Mouse (Mus musculus) brain, embryonic 18.5 days (tissue): Measurements from ENCODE around the gene Slc25a48.

Experiments used
- DNase-seq: peaks from one replicate; pipeline ENCODE4 v3.0.0-alpha.2; 2012; ENCODE audit warnings: low read depth, low spot score

The Slc25a48 gene

DNA sequence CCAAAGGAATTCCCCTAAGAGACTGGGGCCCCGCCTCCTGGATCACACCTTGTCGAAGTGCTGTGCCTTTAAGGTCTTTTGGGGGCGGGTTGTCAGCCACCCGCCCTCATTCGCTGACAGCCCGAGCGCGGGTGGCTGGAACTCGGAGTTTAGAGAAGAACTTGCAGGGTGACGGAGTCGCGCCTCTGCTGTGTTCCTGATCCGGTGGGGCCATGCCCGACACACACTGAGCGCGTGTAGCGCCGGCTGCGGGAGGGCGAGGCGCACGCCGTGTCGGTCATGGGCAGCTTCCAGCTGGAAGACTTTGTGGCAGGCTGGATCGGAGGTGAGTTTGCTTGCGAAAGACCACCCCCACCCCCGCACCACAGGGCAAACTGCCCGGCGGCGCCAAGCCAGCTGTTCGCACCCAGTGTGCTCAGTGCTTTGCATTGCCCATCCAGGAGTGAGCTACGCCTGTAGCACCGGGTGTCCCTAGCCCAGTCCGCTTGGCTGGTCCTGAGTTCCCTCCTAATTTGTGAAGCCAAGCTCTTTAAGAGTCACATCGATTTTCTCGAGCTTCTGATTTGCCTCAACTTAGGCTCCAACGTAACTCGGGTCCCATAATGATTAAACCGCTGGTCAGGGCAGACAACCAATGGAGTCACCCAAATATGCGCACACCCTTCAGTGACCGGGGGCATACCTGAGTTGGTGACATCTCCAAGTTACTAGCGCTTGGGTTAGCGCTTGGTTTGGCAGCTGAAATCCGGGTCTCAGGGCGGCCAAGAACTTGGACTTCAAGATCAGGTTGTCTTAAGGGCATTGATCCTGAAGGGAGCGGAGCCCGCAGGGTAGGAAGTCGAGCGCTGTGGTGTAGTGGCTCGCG, at the start of gene Slc25a48:
TSS of gene Slc25a48 (plus strand) at position 145 of the 865 bp plus-strand sequence.
- DNase-seq, result no peak

DNA sequence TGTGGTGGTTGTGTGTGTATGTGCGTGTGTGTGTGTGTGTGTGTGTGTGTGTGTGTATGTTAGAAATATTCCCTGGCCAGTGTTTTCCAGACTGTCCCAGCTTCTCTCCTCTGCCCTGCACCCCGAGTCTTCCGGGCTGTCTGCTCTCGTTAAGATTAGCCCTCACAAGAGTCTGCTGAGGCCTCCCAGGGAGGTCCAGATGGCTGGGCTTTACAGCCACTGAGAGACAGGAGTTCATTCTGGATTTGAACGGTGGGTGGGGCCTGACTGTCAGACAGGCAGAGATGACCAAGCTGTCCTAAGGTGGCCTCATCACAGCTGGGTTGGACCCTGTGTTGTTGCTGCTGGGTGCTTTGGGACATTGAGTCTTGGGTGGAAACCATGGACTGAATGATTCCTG, 40.6 kb upstream of the Slc25a48 start:
- no peak for DNase-seq

DNA sequence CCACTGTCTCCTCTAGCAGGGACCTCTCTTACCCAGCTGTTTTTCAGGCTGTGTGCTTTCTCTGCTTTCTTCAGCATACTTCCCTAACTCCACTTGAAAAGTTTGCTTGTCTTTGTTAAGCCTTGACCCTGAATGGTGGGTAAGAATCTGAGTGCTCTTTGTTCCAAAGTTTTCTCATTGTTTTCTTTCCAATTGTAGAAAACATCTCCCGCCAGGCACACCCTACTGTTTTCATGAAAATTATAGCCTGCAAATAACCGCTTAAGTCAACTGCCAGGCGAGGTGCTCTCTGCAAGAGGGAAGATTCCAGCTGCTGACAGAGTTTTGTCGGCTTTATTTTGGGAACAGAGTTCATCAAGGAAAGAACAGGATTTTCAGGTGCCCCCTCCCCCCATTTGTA, 37.0 kb upstream of the Slc25a48 start:
- DNase-seq, result no peak

DNA sequence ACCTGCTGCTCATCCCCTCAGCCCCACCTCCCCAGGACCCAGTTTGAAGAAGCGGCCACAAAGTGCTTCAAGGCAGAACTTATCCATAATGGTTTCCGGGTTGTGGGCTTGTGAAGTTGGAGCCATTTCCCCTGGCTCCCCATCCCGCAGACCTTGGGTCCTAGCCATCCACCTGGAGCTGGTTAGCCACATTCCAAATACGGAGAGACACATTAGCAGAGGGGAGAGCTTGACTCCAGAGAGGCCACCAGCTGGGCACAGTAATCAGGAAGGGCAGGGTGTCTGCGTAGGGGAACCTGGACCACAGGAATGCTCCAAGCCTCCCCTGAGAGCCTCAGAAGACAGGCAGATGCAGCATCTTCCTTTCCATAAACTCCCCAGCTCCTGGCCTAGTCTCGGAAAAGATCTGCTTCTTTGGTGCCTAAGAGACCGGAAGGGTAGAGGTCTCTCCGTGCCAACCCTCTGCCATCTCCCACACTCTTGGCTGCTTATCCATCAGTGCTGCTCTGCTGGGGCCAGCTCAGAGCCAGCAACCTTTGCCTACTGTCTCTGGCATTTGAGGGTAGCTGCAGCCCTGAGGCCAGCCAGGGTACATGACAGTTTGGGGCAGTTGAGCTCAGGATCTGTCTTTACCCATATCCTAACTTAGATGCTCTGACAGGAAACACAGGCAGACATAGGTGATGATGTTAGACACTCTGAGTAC, 34.6 kb upstream of the Slc25a48 start:
- no peak for DNase-seq

DNA sequence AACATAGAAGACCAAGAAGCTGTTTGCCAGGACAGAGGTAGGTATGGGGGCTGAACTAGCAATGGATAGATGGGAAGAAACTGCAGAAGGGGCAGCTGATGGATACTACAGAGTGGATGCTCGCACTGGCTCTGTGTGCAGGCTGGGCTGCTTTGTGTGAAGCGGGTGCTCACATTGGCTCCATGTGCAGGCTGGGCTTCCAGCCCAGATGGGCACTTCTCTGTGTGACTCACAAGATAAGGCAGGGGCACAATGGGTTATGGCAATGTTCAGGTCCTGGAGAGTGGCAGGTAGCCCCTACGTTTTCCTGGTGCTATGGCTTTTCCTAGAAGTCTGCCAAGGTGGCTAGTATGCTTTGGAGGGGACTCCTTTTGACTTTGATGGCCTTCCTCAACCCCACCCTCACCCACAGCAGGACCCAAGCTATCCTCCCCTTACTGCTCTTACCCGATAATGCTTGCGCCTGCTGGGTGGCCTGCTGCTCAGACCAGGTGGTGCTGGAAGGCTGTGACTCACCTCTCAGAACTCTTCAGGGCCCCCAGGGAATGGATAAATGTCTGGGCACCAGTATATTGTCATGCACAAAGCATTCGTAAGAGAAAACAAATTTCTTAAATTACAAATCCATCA, 33.5 kb upstream of the Slc25a48 start:
- no peak for DNase-seq

DNA sequence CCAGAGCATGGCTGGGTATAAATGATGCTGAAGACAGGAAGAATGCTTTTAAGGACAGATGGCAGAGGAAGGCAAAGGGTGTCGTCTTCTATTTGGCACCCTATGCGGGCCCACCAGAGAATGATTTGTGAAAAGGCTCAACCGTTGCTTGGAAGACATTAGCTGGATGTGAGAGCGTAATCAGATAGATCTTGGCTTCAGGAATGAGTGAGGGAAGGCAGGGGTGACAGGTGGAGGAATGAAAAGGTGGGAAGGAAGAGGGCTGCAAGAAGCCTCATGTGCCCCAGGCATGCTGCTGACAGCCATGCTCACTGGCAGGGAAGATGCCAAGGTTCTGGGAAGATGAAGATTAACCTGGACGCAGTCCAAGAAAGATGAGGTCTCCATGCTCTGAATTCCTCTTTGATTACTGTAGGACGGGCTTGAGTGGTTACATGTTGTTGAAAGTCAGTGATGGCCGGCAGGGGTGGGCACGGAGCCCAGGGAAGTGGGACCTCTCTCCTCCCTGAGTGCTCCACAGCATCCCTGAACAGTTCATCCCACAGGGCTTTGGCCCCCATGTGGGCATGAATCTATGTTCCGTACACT, 25.8 kb upstream of the Slc25a48 start:
- DNase-seq, result no peak

DNA sequence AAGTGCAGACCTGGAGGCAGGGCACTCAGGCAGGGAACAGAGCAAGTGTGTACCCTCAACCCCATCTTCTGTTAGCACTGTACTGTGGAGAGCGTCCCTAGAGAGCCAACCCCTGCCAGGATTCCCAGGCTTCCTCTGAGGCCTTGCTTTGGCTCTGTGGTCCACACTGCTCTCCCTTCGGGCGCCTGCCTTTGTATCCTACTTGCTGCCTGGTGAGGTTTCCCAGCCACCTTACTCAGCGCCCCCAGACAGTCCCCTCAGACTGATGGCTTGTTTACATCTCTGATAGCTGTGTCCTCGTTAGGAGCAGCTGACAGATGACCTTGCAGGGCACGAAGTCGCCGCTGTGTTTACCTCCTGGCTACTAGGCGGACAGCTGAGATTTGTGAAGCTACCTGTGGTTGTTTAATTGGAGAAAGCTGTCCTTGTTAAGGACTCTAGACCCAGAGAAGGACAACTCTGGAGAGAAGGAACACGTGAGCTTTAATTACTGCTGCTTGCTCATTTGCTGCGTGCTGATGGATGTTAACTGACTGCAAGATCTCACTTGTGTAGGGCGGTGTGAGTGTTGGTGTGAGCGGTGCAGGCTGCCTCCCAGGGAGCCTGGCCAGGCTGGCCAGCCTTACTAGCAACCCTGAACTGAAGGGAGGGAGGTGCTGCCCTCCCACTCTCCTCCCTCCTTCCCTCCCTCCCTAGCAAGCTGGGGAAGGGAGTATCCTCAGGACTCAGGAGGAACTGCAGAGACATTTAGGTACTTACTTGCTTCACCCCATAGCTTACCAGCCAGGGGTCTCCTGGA, 19.3 kb upstream of the Slc25a48 start:
- DNase-seq, result no peak

DNA sequence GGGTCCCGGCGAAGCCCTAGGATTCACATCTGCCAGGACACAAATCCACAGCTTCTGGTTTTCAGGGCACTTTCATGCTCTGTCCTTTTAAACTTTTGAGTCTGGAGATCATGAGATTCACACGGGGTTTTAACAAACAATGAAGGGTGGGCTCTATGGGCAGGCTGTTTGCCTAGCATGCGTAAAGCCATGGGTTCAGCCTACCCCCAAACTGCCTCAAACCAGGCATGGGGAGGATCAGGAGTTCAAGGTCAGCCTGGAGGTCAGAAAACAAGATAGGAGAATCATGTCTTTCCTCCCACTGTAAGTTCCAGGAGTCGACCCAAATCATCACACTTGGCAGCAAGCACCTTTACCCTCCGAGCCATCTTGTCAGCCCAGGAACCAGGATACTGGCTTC, 18.6 kb upstream of the Slc25a48 start:
- no peak for DNase-seq

DNA sequence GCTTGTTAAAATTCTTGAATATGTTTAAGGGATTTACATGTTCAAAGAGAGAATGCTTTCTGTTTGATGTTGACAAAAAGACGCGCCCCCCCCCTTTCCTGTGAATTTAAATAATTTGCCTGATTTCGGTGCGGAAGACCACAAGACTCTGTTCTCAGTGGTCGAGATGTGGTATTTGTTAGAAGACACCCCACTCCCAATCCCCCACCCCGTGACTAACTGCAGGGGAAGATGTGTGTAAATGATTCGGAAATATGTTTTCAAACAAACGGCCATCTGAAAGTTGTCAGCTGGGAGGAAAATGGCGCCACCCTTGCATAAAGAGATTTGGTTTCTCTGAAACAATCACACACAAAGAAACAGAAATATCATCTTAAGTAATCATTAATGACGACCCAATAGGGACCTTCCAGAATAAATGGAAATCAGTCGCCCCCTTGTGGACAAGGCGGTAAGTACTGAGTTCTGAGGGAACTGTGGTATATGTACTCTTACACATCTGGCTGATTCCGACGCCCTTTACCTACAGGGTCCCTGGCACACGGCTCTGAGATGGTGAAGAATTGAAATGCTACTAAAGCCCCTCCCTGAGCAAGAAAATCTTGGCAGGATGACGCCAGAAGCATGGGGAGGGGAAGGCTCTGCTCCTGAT, 16.0 kb upstream of the Slc25a48 start:
- peak; percentile 46 for DNase-seq

DNA sequence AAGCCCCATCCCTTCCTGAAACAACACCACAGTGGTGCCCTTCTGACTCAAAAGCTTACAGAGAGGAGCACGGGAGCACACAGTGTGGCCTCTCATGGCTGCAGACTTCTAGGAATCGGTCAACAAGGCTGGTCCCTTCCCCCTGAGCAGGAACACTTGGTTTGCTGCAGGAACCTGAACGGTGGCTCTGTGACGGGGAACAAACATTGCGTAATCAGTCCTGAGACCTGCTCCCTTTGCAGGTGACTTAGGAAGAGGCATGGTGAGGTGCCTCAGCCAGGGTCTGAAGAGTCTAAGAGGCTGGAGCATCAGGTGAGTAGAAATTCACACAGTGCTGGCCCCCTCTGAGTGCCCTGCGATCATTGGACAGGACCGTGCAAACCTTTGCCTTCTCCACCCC, 12.2 kb upstream of the Slc25a48 start:
- DNase-seq, result no peak

DNA sequence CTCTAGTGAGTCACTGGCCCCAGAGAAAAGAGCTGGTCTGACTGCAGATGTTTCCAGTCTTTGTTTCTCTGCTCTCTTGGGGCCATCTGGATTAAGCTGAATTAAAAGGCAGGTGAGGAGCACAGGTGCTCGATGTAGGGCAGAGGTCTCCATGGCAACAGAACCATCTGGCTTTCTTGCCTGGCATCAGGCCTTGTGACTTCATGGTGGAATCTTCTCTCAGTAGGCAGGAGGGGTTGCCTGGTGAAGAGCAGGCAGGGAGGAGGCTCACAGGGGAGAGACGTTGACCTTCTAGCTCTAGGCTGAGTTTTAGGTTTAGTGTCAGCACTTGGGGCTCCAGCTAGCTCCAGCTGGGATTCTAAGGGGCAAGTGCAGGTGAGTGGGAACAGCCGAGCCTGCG, 11.8 kb upstream of the Slc25a48 start, which contains the start of gene Gm3045:
TSS of gene Gm3045 (plus strand) at position 230 of the 400 bp plus-strand sequence.
- DNase-seq, result no peak

DNA sequence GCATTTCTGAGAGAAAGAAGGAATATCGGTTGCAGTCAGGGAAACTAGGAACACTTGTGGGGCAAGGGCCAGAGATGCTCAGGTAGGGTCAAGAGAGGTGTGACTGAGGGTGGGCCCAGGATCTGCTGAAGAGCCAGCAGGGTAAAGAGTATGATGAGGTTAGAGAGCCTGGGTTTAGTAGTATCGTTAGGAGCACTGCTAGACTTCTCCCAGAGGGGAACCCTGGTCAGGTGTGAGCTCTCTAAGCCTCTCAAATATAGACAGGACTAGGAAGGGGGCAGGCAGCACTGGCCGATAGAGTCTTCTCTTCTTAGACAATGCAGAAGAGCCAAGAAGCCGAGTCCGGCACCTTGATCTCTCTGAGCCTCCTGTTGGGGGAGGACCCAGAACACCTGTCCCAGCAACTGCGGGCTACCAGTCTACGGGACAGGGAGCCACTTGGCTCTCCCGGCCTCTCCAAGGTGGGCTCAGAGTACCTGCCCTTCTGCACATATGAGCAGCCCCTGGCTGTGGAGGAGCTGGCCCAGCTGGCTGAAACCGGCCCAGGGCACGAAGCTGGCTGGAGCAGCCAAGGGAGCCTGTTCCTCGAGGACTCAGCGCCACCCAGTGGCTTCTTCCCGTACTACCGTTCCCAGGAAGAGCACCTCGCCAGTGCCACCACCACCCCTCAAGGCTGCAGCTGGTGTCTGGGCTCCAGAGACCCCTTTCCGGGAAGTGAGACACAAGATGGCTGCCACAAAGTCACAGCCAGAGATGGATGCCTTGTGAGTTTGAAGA, 9.2 kb upstream of the Slc25a48 start:
- DNase-seq, result no peak

DNA sequence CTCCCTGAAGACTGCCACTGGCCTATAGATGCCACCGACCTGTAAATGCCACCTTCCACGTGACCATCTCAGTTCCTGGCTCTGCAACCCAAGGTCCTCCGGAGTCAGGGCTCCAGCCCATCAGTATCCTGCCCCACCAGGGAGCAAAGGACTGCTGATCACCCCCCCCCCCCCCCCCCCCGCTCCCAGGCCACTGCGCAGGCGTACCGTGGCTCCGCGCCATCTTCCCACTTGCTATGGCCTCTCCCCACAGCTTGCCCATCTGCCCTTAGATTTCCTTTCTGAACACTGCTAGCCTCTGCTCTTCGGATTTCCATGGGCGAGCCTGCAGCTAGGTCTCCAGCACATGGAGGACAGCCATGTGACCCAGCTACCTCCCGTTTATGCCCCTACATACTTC, 5.7 kb upstream of the Slc25a48 start:
- DNase-seq, result no peak

DNA sequence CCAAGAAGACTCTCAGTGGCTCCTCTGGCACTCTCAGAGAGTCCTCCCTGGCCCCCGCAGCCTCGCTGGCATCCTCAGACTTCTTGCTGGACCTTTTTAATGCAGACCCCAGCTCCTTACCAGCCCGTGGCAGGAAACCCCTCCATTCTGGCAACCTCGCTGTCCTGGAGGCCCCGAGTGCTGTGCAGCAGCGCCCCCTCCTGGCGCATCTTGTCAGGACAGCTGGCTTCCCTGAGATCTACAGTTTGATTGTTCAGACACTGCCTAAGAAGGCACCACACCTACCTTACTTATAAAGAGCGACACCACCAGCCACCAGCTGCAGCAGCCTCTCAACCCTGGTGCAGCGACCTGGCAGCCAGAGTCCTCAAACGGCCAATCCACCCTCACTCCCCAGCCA, 4.7 kb upstream of the Slc25a48 start:
- no peak for DNase-seq

DNA sequence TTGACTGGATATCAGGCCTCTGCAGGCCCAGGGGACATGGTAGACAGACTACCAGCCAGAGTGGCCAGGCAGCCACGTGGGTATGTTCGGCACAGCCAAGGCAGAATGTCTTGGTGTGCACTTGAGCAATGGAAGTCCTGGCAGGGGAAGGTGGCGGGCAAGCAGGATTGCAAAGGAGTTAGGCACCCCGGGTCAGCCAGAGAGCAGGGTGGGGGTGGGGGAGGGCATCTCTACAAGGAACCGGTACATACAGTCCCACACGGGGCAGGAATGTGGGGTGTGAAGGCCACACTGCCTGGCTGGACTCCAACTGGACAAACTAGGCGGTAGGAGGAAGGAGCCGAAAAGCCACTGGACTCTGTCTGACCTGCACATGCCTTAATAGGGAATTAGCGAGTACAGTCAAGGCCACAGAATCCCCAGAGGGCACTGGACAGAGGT, 3.8 kb upstream of the Slc25a48 start:
- no peak for DNase-seq

DNA sequence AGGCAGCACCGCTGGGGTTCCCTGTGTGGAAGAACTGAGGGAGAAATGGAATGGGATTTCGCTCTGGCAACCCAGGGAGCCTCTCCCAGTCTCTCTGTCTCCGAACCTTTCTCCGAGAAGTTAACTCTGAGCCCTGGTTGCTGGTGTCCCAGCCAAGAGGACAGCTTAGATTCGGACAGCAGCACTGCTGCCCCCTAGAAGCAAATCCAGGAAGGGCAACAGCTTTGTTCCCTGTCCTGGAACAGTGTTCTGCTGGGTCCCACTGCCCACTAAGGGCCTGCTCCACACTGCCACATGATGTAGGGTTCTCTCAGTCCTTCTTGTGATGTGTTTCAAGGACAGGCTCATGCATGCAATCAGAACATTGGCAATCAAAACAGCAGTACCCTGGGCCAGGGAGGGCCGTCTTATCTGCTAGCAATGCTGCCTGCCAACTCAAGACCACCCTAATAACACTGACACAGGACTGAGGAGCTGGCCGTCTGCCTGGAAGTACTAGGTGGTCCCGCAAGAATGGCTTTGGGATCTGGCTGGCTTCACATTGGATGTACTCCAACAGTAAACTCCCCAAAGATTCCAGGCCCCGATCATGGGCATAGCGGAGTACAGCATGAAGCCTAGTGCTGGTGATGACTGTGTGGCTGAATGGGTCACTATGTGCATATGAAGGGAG, 2.4 kb upstream of the Slc25a48 start:
- no peak for DNase-seq

DNA sequence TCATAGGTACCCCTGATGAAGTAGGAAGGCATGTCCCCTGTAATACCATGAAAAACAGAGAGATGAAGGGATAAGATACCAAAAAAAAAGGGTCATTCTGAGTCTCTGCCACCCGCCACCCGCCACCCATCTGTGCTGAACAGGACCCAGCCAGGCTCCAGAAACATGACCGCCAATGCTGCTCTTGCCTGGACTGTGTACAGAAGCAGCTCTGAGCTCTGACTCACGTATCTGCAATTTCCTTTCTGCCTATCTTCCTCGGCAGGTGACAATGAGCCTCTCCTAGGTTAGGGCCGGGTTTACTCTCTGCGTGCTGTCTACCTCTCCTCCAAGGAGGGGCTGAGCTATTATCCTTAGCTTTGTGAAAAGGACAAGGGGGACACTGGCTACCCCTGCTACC, 5.3 kb downstream of the Slc25a48 start:
- DNase-seq, result no peak

DNA sequence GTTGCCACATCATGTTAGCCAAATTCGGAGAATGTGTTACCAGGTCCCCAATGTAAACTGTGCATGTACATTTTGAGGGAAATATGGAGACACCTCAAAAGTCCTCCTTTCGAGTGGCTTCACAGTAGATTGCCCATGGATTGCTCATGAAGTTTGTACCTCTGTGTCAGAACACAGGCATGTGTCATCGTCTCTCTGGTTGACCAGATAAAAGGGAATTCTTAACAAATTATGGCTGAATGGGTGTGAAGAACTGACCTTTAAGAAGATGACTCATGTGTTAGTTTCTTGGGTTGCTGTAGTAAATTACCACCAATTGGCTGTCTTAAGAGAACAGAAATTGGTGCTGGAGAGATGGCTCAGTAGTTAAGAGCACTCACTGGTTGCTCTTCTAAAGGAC, 6.0 kb downstream of the Slc25a48 start:
- no peak for DNase-seq

DNA sequence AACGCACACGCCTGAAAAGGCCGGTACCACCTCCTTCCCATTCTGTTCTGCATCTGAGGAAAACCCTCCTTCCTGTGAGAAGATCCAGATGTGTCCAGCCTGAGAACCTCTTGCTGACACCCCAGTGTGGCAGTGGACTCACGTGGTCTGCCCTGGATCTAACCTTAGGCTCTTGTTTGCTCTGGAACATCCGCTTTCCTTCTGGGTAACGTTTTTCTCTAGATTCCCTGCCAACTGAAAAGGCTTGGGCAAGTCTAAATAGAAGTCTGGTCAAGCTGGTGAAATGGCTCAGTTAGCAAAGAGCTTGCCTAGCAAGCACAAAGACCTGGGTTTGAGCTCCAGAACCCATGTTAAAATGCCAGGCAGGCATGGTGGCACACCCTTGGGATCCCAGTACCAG, 6.8 kb downstream of the Slc25a48 start:
- no peak for DNase-seq
